ENCODE assay signal across 9 mouse cellular contexts in the genomic region with DNA sequence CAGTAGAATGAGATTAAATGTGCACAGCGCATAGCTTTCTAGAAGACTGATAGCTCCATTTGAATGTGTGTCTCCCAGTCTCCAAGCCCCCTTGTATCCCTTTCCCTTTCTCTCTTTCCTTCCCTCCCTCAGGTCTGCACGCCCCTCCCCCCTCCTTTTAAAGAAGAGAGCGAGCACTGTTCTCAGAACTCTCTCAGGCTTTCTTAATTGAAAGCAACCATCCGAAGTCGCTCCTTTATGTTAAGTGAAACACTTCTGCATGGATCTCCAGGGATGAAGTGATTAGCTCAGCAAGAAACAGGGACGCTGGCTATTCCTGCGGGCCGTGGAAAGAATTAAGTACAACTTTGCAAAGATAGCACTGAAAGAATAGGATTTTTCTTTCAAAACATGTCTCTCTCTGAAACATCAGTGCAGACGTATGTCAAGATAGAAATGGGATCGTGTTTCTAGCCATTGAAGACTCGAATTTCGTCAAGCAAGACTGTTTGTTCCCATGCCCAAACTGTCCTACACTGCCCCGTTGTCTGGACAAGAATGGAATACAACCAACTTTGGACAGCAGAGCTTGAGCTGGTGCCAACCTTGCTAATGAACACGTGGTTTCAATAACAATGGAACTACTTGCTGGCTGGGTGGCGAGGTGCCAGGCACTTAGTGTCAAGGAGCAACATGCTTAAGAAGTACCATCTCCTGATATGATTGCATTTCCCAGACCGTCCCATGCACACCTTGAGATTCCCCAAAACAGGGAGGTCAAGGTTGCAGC.
A peak's percentile ranks its signal among the peaks of the same experiment; 100 is the strongest.
DNase-seq lines count a peak whose midpoint lies in the region; ATAC-seq and TF ChIP-seq lines count a peak whose summit lies in the region.
"Had no signal": no experiment of that assay in that cellular context is flagged by ENCODE, and none has a peak within 500 bp of the region (broad histone marks: within the 10 kb centered on the region; RNA-seq: fewer than 3 reads in every experiment).

No protein-coding gene starts in this region.

- no peak for TF ChIP-seq EP300 in stomach, postnatal 0 days (optimal IDR thresholded peaks at IDR 0.05)
- TF ChIP-seq EP300 in liver, postnatal 0 days (IDR thresholded peaks at IDR 0.05; ENCODE audit: low read depth) = no peak

- no peak for TF ChIP-seq POLR2A in brain, embryonic 14.5 days (IDR thresholded peaks at IDR 0.05; ENCODE audit: borderline replicate concordance, extremely low read depth, insufficient read depth, insufficient read length, poor library complexity, severe bottlenecking)

- no peak overlapping the region for H3K9ac ChIP-seq in hindbrain, embryonic 11.5 days (ENCODE audit: low read depth, low read length)
- H3K9ac ChIP-seq in stomach, postnatal 0 days (ENCODE audit: low read length) = no peak overlapping the region
- H3K9ac ChIP-seq in liver, postnatal 0 days (replicated peaks) = no peak overlapping the region
- H3K9ac ChIP-seq: heart, embryonic 15.5 days had no signal

- WGBS in hindbrain, embryonic 11.5 days = 41% methylated on average over 16 of the region's 16 CpGs
- 65% methylated on average over 16 of the region's 16 CpGs for WGBS in stomach, postnatal 0 days
- 75% methylated on average over 16 of the region's 16 CpGs for WGBS in liver, postnatal 0 days (ENCODE audit: insufficient replicate concordance)

- peak; percentile 93 for DNase-seq in brain, embryonic 14.5 days (ENCODE audit: low read depth)
- DNase-seq in cerebellum, postnatal 25 days = peak; percentile 13 to 42
- peak; percentile 43 for DNase-seq in hindbrain, embryonic 11.5 days (ENCODE audit: low spot score)
- DNase-seq in layer of hippocampus, postnatal 10 days (ENCODE audit: low spot score in 2 of 2) = peak; percentile 45 to 51
- DNase-seq in lung, postnatal 4 days = peak; percentile 55 to 70
- DNase-seq in stomach, postnatal 0 days (ENCODE audit: low spot score) = peak; percentile 16
- no peak for DNase-seq in liver, postnatal 0 days

- H3K36me3 ChIP-seq in hindbrain, embryonic 11.5 days (ENCODE audit: control insufficient read depth, insufficient read depth, low read length) = no peaks in the 10 kb centered on the region
- H3K36me3 ChIP-seq in stomach, postnatal 0 days (ENCODE audit: control insufficient read depth, insufficient read depth, low read length) = no peaks in the 10 kb centered on the region
- no peaks in the 10 kb centered on the region for H3K36me3 ChIP-seq in liver, postnatal 0 days (replicated peaks; ENCODE audit: insufficient read depth, low read length)
- H3K36me3 ChIP-seq: heart, embryonic 15.5 days had no signal

- no peaks in the 10 kb centered on the region for H3K27me3 ChIP-seq in hindbrain, embryonic 11.5 days (ENCODE audit: control insufficient read depth, insufficient read depth, low read length)
- H3K27me3 ChIP-seq in stomach, postnatal 0 days (ENCODE audit: control insufficient read depth, insufficient read depth, low read length) = no peaks in the 10 kb centered on the region
- no peaks in the 10 kb centered on the region for H3K27me3 ChIP-seq in liver, postnatal 0 days (ENCODE audit: insufficient read depth, low read length)
- H3K27me3 ChIP-seq: heart, embryonic 15.5 days had no signal

- no peak for ATAC-seq in hindbrain, embryonic 11.5 days (ENCODE audit: low FRiP score)
- ATAC-seq in stomach, postnatal 0 days (ENCODE audit: low FRiP score, low TSS enrichment) = no peak
- ATAC-seq in liver, postnatal 0 days = no peak

- H3K9me3 ChIP-seq in hindbrain, embryonic 11.5 days (ENCODE audit: control insufficient read depth, low read length) = no peaks in the 10 kb centered on the region
- no peaks in the 10 kb centered on the region for H3K9me3 ChIP-seq in stomach, postnatal 0 days (ENCODE audit: control insufficient read depth, low read length)
- H3K9me3 ChIP-seq in liver, postnatal 0 days (ENCODE audit: low read length) = no peaks in the 10 kb centered on the region
- H3K9me3 ChIP-seq: heart, embryonic 15.5 days had no signal

- no peak overlapping the region for H3K4me2 ChIP-seq in hindbrain, embryonic 11.5 days (replicated peaks; ENCODE audit: low read depth, low read length)
- H3K4me2 ChIP-seq in stomach, postnatal 0 days (replicated peaks; ENCODE audit: low read depth) = no peak overlapping the region
- no peak overlapping the region for H3K4me2 ChIP-seq in liver, postnatal 0 days (ENCODE audit: low read depth, low read length)
- H3K4me2 ChIP-seq: heart, embryonic 15.5 days had no signal

- TF ChIP-seq CTCF in brain, embryonic 14.5 days (IDR thresholded peaks at IDR 0.05; ENCODE audit: borderline replicate concordance, extremely low read depth, insufficient read depth, insufficient read length) = no peak
- TF ChIP-seq CTCF in stomach, postnatal 0 days (IDR thresholded peaks at IDR 0.05; ENCODE audit: low read depth) = no peak
- TF ChIP-seq CTCF in liver, postnatal 0 days (IDR thresholded peaks at IDR 0.05; ENCODE audit: low read depth) = no peak

- no peak overlapping the region for H3K27ac ChIP-seq in hindbrain, embryonic 11.5 days (ENCODE audit: low read depth, low read length)
- no peak overlapping the region for H3K27ac ChIP-seq in stomach, postnatal 0 days (replicated peaks)
- H3K27ac ChIP-seq in liver, postnatal 0 days (ENCODE audit: low read depth) = no peak overlapping the region
- H3K27ac ChIP-seq: heart, embryonic 15.5 days had no signal

- peaks cover 5% of the 10 kb centered on the region; the same call in 1 of the 2 replicates for H3K4me1 ChIP-seq in hindbrain, embryonic 11.5 days (replicated peaks; ENCODE audit: control insufficient read depth, insufficient read depth, low read length)
- H3K4me1 ChIP-seq in stomach, postnatal 0 days (replicated peaks; ENCODE audit: control insufficient read depth, insufficient read depth) = no peaks in the 10 kb centered on the region
- H3K4me1 ChIP-seq in liver, postnatal 0 days (ENCODE audit: insufficient read depth) = peaks cover 5% of the 10 kb centered on the region; the same call in 1 of the 2 replicates
- H3K4me1 ChIP-seq: heart, embryonic 15.5 days had no signal

- H3K4me3 ChIP-seq in hindbrain, embryonic 11.5 days (ENCODE audit: low read depth, low read length) = no peak overlapping the region
- H3K4me3 ChIP-seq in stomach, postnatal 0 days (ENCODE audit: low read depth, low read length) = no peak overlapping the region
- H3K4me3 ChIP-seq in liver, postnatal 0 days (ENCODE audit: low read depth, low read length) = no peak overlapping the region
- H3K4me3 ChIP-seq: heart, embryonic 15.5 days; myocyte had no signal
